Mouse (Mus musculus): Measurements from ENCODE around the gene Wrb. TPM values are rescaled to one million over a fixed set of nuclear protein-coding genes. Genes with fewer than 3 reads are reported as not detected.

Wrb gene
- total RNA-seq, 2 experiments from 2014 or later, result 14.6 to 15.8 TPM

Other genes with a start within 250 kb of the Wrb start
- 10 to 100 TPM; 22.5 to 29.1 TPM for gene Psmg1, start 154.4 kb upstream of the Wrb start, total RNA-seq (2021)
- 10 to 100 TPM; 72.0 to 78.2 TPM for gene Brwd1, start 62.9 kb upstream of the Wrb start, total RNA-seq (2021)
- 10 to 100 TPM; 52.9 to 56.6 TPM for gene Hmgn1, start 17.7 kb upstream of the Wrb start, total RNA-seq (2021)
- gene Lca5l, start 46.9 kb downstream of the Wrb start, total RNA-seq (2021), result under 1 TPM; 0.47 to 0.61 TPM
- gene Sh3bgr, start 55.0 kb downstream of the Wrb start, total RNA-seq (2021), result 100 to 1,000 TPM; 413 to 439 TPM
- gene B3galt5, start 90.4 kb downstream of the Wrb start, total RNA-seq (2021), result not detected

Data from heart, postnatal 25 days (tissue).